In the genomic region with DNA sequence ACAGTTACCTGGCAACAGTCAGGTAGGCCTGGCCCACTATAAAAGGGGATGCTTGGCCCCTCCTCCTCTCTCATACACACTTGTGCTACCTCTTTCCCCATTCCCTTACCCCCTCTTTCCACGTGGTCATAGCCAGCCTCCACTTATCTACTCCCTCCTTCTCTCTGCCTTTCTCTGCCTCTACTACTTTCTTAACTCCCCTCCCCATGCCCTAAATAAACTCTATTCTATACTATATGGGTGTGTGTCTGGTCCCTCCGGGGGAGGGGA, we compare ENCODE assay signal across 24 mouse cellular contexts. TPM values are rescaled to one million over a fixed set of nuclear protein-coding genes. Genes with fewer than 3 reads are reported as not detected.
DNase-seq lines count a peak whose midpoint lies in the region; ATAC-seq and TF ChIP-seq lines count a peak whose summit lies in the region.
"Had no signal": no experiment of that assay in that cellular context is flagged by ENCODE, and none has a peak within 500 bp of the region (broad histone marks: within the 10 kb centered on the region; RNA-seq: fewer than 3 reads in every experiment).

No protein-coding gene starts in this region.

- peak; percentile 28; the same call in 1 of the 2 replicates for ATAC-seq in intestine, embryonic 15.5 days
- ATAC-seq in intestine, embryonic 16.5 days = no peak; the same call in 1 of the 2 replicates
- 0 out of 2 replicates have a peak, but pooled peaks have one; percentile 50 for ATAC-seq in lung, embryonic 15.5 days (ENCODE audit: borderline replicate concordance, extremely low read depth, low FRiP score, low TSS enrichment)
- ATAC-seq in embryonic facial prominence, embryonic 14.5 days (ENCODE audit: low read depth) = peak; percentile 18; the same call in 1 of the 2 replicates
- 0 out of 2 replicates have a peak, but pooled peaks have one; percentile 15 for ATAC-seq in embryonic facial prominence, embryonic 15.5 days (ENCODE audit: insufficient number of reproducible peaks, low FRiP score, low TSS enrichment, low read depth)
- ATAC-seq: forebrain, embryonic 14.5 days; forebrain, embryonic 16.5 days had no signal

- H3K9me3 ChIP-seq in intestine, embryonic 15.5 days = no peaks in the 10 kb centered on the region
- no peaks in the 10 kb centered on the region for H3K9me3 ChIP-seq in intestine, embryonic 16.5 days (ENCODE audit: control insufficient read depth, low read length)
- no peaks in the 10 kb centered on the region for H3K9me3 ChIP-seq in lung, embryonic 15.5 days
- H3K9me3 ChIP-seq in embryonic facial prominence, embryonic 14.5 days (ENCODE audit: control insufficient read depth, low read length) = no peaks in the 10 kb centered on the region
- no peaks in the 10 kb centered on the region for H3K9me3 ChIP-seq in embryonic facial prominence, embryonic 15.5 days (replicated peaks)
- H3K9me3 ChIP-seq: embryonic facial prominence, embryonic 13.5 days; forebrain, embryonic 10.5 days; forebrain, embryonic 12.5 days had no signal

- DNase-seq in lung, postnatal 14 days = no peak
- no peak for DNase-seq in embryonic facial prominence, embryonic 14.5 days (ENCODE audit: low spot score)
- DNase-seq in kidney, adult 2 months = no peak
- DNase-seq: adrenal gland, adult 2 months; adrenal gland, postnatal 10 days; adrenal gland, postnatal 25 days; cerebellum, adult 11 months; cerebellum, adult 18-20 months; cerebellum, adult 8-10 months; cerebellum, adult 9-11 months; cerebellum, postnatal 14 days; cerebellum, postnatal 36 days; embryo, embryonic 11 days had no signal

- H3K27ac ChIP-seq in intestine, embryonic 15.5 days = no peak overlapping the region
- H3K27ac ChIP-seq in intestine, embryonic 16.5 days (ENCODE audit: low read length) = no peak overlapping the region
- no peak overlapping the region for H3K27ac ChIP-seq in lung, embryonic 15.5 days
- H3K27ac ChIP-seq in embryonic facial prominence, embryonic 14.5 days (replicated peaks; ENCODE audit: low read depth, low read length) = no peak overlapping the region
- H3K27ac ChIP-seq in embryonic facial prominence, embryonic 15.5 days (replicated peaks) = no peak overlapping the region
- H3K27ac ChIP-seq in kidney, adult 2 months (ENCODE audit: insufficient read depth, low read depth, low read length) = no peak overlapping the region
- H3K27ac ChIP-seq: embryonic facial prominence, embryonic 13.5 days; forebrain, embryonic 10.5 days; forebrain, embryonic 12.5 days had no signal

- H3K4me1 ChIP-seq in intestine, embryonic 15.5 days (replicated peaks) = no peaks in the 10 kb centered on the region
- H3K4me1 ChIP-seq in intestine, embryonic 16.5 days (ENCODE audit: control insufficient read depth, insufficient read depth, low read length) = no peaks in the 10 kb centered on the region
- 0 out of 2 replicates have a peak, but pooled peaks cover 3% of the 10 kb centered on the region for H3K4me1 ChIP-seq in lung, embryonic 15.5 days
- no peaks in the 10 kb centered on the region for H3K4me1 ChIP-seq in embryonic facial prominence, embryonic 14.5 days (ENCODE audit: control insufficient read depth, insufficient read depth, low read length)
- H3K4me1 ChIP-seq in embryonic facial prominence, embryonic 15.5 days = no peaks in the 10 kb centered on the region
- H3K4me1 ChIP-seq in kidney, adult 2 months (ENCODE audit: control insufficient read depth, insufficient read depth, low read length) = no peaks in the 10 kb centered on the region
- H3K4me1 ChIP-seq: embryonic facial prominence, embryonic 13.5 days; forebrain, embryonic 12.5 days had no signal

- no peak for TF ChIP-seq CTCF in kidney, adult 2 months (conservative IDR thresholded peaks at IDR 0.05; ENCODE audit: insufficient read depth, insufficient read length, low read depth, low read length)

- no peak overlapping the region for H3K9ac ChIP-seq in intestine, embryonic 15.5 days
- no peak overlapping the region for H3K9ac ChIP-seq in intestine, embryonic 16.5 days (ENCODE audit: low read depth, low read length)
- H3K9ac ChIP-seq in lung, embryonic 15.5 days = no peak overlapping the region
- H3K9ac ChIP-seq in embryonic facial prominence, embryonic 14.5 days (ENCODE audit: low read depth, low read length) = no peak overlapping the region
- H3K9ac ChIP-seq in embryonic facial prominence, embryonic 15.5 days = no peak overlapping the region
- H3K9ac ChIP-seq: embryonic facial prominence, embryonic 13.5 days; forebrain, embryonic 12.5 days had no signal

- no peak for TF ChIP-seq POLR2A in kidney, adult 2 months (IDR thresholded peaks at IDR 0.05; ENCODE audit: low read depth, low read length)

- 46% methylated on average over 2 of the region's 2 CpGs for WGBS in intestine, embryonic 15.5 days
- 59% methylated on average over 2 of the region's 2 CpGs for WGBS in intestine, embryonic 16.5 days
- 43% methylated on average over 2 of the region's 2 CpGs for WGBS in lung, embryonic 15.5 days
- WGBS in embryonic facial prominence, embryonic 14.5 days = 38% methylated on average over 2 of the region's 2 CpGs
- WGBS in embryonic facial prominence, embryonic 15.5 days = 46% methylated on average over 2 of the region's 2 CpGs
- WGBS in kidney, adult 2 months = 51% methylated on average over 2 of the region's 2 CpGs

- no peaks in the 10 kb centered on the region for H3K36me3 ChIP-seq in intestine, embryonic 15.5 days
- H3K36me3 ChIP-seq in intestine, embryonic 16.5 days (ENCODE audit: control insufficient read depth, insufficient read depth, low read length) = no peaks in the 10 kb centered on the region
- no peaks in the 10 kb centered on the region for H3K36me3 ChIP-seq in lung, embryonic 15.5 days
- H3K36me3 ChIP-seq in embryonic facial prominence, embryonic 14.5 days (ENCODE audit: control insufficient read depth, insufficient read depth, low read length) = no peaks in the 10 kb centered on the region
- no peaks in the 10 kb centered on the region for H3K36me3 ChIP-seq in embryonic facial prominence, embryonic 15.5 days
- H3K36me3 ChIP-seq in kidney, adult 2 months (ENCODE audit: control insufficient read depth, insufficient read depth, low read length) = no peaks in the 10 kb centered on the region
- H3K36me3 ChIP-seq: embryonic facial prominence, embryonic 13.5 days; forebrain, embryonic 10.5 days; forebrain, embryonic 12.5 days had no signal

- no peaks in the 10 kb centered on the region for H3K27me3 ChIP-seq in intestine, embryonic 15.5 days (replicated peaks)
- 0 out of 2 replicates have a peak, but pooled peaks cover 3% of the 10 kb centered on the region for H3K27me3 ChIP-seq in intestine, embryonic 16.5 days (replicated peaks; ENCODE audit: control insufficient read depth, insufficient read depth, low read length)
- H3K27me3 ChIP-seq in lung, embryonic 15.5 days = no peaks in the 10 kb centered on the region
- H3K27me3 ChIP-seq in embryonic facial prominence, embryonic 14.5 days (replicated peaks; ENCODE audit: control insufficient read depth, insufficient read depth, low read length) = no peaks in the 10 kb centered on the region
- no peaks in the 10 kb centered on the region for H3K27me3 ChIP-seq in embryonic facial prominence, embryonic 15.5 days
- H3K27me3 ChIP-seq in kidney, adult 2 months (replicated peaks; ENCODE audit: control insufficient read depth, insufficient read depth, low read length) = no peaks in the 10 kb centered on the region
- H3K27me3 ChIP-seq: embryonic facial prominence, embryonic 13.5 days; forebrain, embryonic 12.5 days had no signal

- no peak overlapping the region for H3K4me3 ChIP-seq in intestine, embryonic 15.5 days (replicated peaks)
- no peak overlapping the region for H3K4me3 ChIP-seq in intestine, embryonic 16.5 days (ENCODE audit: low read length)
- H3K4me3 ChIP-seq in lung, embryonic 15.5 days = no peak overlapping the region
- H3K4me3 ChIP-seq in embryonic facial prominence, embryonic 14.5 days (ENCODE audit: low read depth, low read length) = no peak overlapping the region
- no peak overlapping the region for H3K4me3 ChIP-seq in embryonic facial prominence, embryonic 15.5 days (replicated peaks)
- H3K4me3 ChIP-seq in kidney, adult 2 months (ENCODE audit: insufficient read depth, low read depth, low read length) = no peak overlapping the region
- H3K4me3 ChIP-seq: embryonic facial prominence, embryonic 13.5 days; erythroblast, embryonic 14.5 days; forebrain, embryonic 10.5 days; forebrain, embryonic 12.5 days had no signal

- H3K4me2 ChIP-seq in intestine, embryonic 15.5 days (replicated peaks) = no peak overlapping the region
- H3K4me2 ChIP-seq in intestine, embryonic 16.5 days (ENCODE audit: low read depth, low read length) = no peak overlapping the region
- H3K4me2 ChIP-seq in lung, embryonic 15.5 days = no peak overlapping the region
- H3K4me2 ChIP-seq in embryonic facial prominence, embryonic 14.5 days (ENCODE audit: low read depth, low read length) = no peak overlapping the region
- no peak overlapping the region for H3K4me2 ChIP-seq in embryonic facial prominence, embryonic 15.5 days (replicated peaks)
- H3K4me2 ChIP-seq: embryonic facial prominence, embryonic 13.5 days; forebrain, embryonic 12.5 days had no signal

RNA-seq across cellular contexts. Expression of a gene that starts 13.0 kb away (rescaled TPM):
- polyA plus RNA-seq in intestine, embryonic 15.5 days (2015; fragmentation: Nextera tagmentation; extraction: Ambion mirVana) = 184 and 190 TPM in 2 replicates
- 185 and 192 TPM in 2 replicates for polyA plus RNA-seq in intestine, embryonic 16.5 days (2015; fragmentation: Nextera tagmentation; extraction: Ambion mirVana)
- polyA plus RNA-seq in lung, embryonic 15.5 days (2015; fragmentation: Nextera tagmentation; extraction: Ambion mirVana) = 204 and 207 TPM in 2 replicates
- 220 and 231 TPM in 2 replicates for polyA plus RNA-seq in embryonic facial prominence, embryonic 14.5 days (2014; fragmentation: Nextera tagmentation; extraction: Ambion mirVana)
- 210 and 225 TPM in 2 replicates for polyA plus RNA-seq in embryonic facial prominence, embryonic 15.5 days (2015; fragmentation: Nextera tagmentation; extraction: Ambion mirVana)
- 23.2 and 33.6 TPM in 2 replicates for polyA plus RNA-seq in kidney, adult 2 months (2012; rRNA removed)

RNA-seq across cellular contexts. Expression of a gene that starts 32.9 kb away (rescaled TPM):
- polyA plus RNA-seq in intestine, embryonic 15.5 days (2015; fragmentation: Nextera tagmentation; extraction: Ambion mirVana) = 0.48 and 1.2 TPM in 2 replicates
- polyA plus RNA-seq in intestine, embryonic 16.5 days (2015; fragmentation: Nextera tagmentation; extraction: Ambion mirVana) = 0.56 and 2.1 TPM in 2 replicates
- polyA plus RNA-seq in lung, embryonic 15.5 days (2015; fragmentation: Nextera tagmentation; extraction: Ambion mirVana) = 0.18 and 0.81 TPM in 2 replicates
- polyA plus RNA-seq in embryonic facial prominence, embryonic 14.5 days (2014; fragmentation: Nextera tagmentation; extraction: Ambion mirVana) = 0.13 and 0.60 TPM in 2 replicates
- 0.18 and 0.20 TPM in 2 replicates for polyA plus RNA-seq in embryonic facial prominence, embryonic 15.5 days (2015; fragmentation: Nextera tagmentation; extraction: Ambion mirVana)
- 0.34 TPM in 1 of 2 replicates, not detected in the other for polyA plus RNA-seq in kidney, adult 2 months (2012; rRNA removed)
- polyA plus RNA-seq: C2C12; embryonic facial prominence, embryonic 13.5 days; forebrain, embryonic 10.5 days; forebrain, embryonic 12.5 days; forebrain, embryonic 16.5 days had no signal
